Mouse (Mus musculus): ENCODE results near the gene App. TPM values are rescaled to one million over a fixed set of nuclear protein-coding genes. Genes with fewer than 3 reads are reported as not detected.

The App gene
- total RNA-seq (2021): 1,000 to 10,000 TPM; 1,175 to 1,228 TPM
- long read RNA-seq, experiment 1, full-length matches to known transcripts: 687 of 845 reads
- long read RNA-seq, experiment 1, partial matches to known transcripts: 79 of 845 reads
- long read RNA-seq, experiment 1, other reads (novel, unspliced or antisense): 79 of 845 reads
- long read RNA-seq, experiment 2, full-length matches to known transcripts: 1,032 of 1,238 reads
- long read RNA-seq, experiment 2, partial matches to known transcripts: 111 of 1,238 reads
- long read RNA-seq, experiment 2, other reads (novel, unspliced or antisense): 95 of 1,238 reads

GRCm38 (mm10) chr16:85173373-85174081 is at the start of gene App:
Gene App, minus strand, starts transcription at chr16:85173766.
- TF ChIP-seq CTCF (conservative IDR thresholded peaks at IDR 0.05): peak; percentile 98
- Histone ChIP-seq H3K4me3 (peak within 1 kb of the TSS; percentile 99), H3K27ac (peak within 1 kb of the TSS; percentile 99)
- DNase-seq (ENCODE audit: low spot score in 2 of 2): peak; percentile 91 to 98

GRCm38 (mm10) chr16:85215846-85216245 is 42.3 kb upstream of the App start:
- DNase-seq (ENCODE audit: low spot score in 2 of 2): peak; percentile 14 to 55
- H3K4me3 ChIP-seq: peak overlapping the region; percentile 16; the same call in 1 of the 2 replicates
- no peak for TF ChIP-seq CTCF (conservative IDR thresholded peaks at IDR 0.05)
- H3K27ac ChIP-seq: peak overlapping the region; percentile 49; the same call in 1 of the 2 replicates

GRCm38 (mm10) chr16:85215173-85215572 is 41.6 kb upstream of the App start:
- Histone ChIP-seq H3K27ac (no peak overlapping the region), H3K4me3 (no peak overlapping the region)
- DNase-seq (ENCODE audit: low spot score in 2 of 2): no peak
- no peak for TF ChIP-seq CTCF (conservative IDR thresholded peaks at IDR 0.05)

- TF ChIP-seq CTCF (conservative IDR thresholded peaks at IDR 0.05): no peak
- Histone ChIP-seq H3K27ac (no peak overlapping the region), H3K4me3 (no peak overlapping the region)
- no peak for DNase-seq (ENCODE audit: low spot score in 2 of 2)
Observed at GRCm38 (mm10) chr16:85195622-85196021, 22.1 kb upstream of the App start.

GRCm38 (mm10) chr16:85195167-85195566 is 21.6 kb upstream of the App start:
- no peak overlapping the region for H3K27ac ChIP-seq
- no peak for DNase-seq (ENCODE audit: low spot score in 2 of 2)
- TF ChIP-seq CTCF (conservative IDR thresholded peaks at IDR 0.05): no peak

GRCm38 (mm10) chr16:85181502-85181901 is 7.9 kb upstream of the App start:
- Histone ChIP-seq H3K27ac (no peak overlapping the region), H3K4me3 (no peak overlapping the region)
- no peak for TF ChIP-seq CTCF (conservative IDR thresholded peaks at IDR 0.05)
- no peak for DNase-seq (ENCODE audit: low spot score in 2 of 2)

More at GRCm38 (mm10) chr16:85195167-85195566, 21.6 kb upstream of the App start:
- no peak overlapping the region for H3K4me3 ChIP-seq

GRCm38 (mm10) chr16:85180710-85181109 is 7.1 kb upstream of the App start:
- no peak overlapping the region for H3K27ac ChIP-seq
- TF ChIP-seq CTCF (conservative IDR thresholded peaks at IDR 0.05): no peak
- H3K4me3 ChIP-seq: no peak overlapping the region
- DNase-seq (ENCODE audit: low spot score in 2 of 2): no peak

GRCm38 (mm10) chr16:85176666-85177065 is 3.1 kb upstream of the App start:
- DNase-seq (ENCODE audit: low spot score in 2 of 2): no peak
- no peak for TF ChIP-seq CTCF (conservative IDR thresholded peaks at IDR 0.05)
- Histone ChIP-seq H3K27ac (no peak overlapping the region), H3K4me3 (no peak overlapping the region)

GRCm38 (mm10) chr16:85172571-85173372 is 794 bp downstream of the App start:
- peak; percentile 40 to 41 for DNase-seq (ENCODE audit: low spot score in 2 of 2)
- TF ChIP-seq CTCF (conservative IDR thresholded peaks at IDR 0.05): peak; percentile 47
- peak overlapping the region; percentile 99 for H3K27ac ChIP-seq
- H3K4me3 ChIP-seq: peak overlapping the region; percentile 99

- TF ChIP-seq CTCF (conservative IDR thresholded peaks at IDR 0.05): peak; percentile 68
- H3K4me3 ChIP-seq: peak overlapping the region; percentile 99
- H3K27ac ChIP-seq: peak overlapping the region; percentile 99
- peak; percentile 43 to 60 for DNase-seq (ENCODE audit: low spot score in 2 of 2)
Observed at GRCm38 (mm10) chr16:85171976-85172570, 1.5 kb downstream of the App start.

- TF ChIP-seq CTCF (conservative IDR thresholded peaks at IDR 0.05): no peak
- Histone ChIP-seq H3K27ac (peak overlapping the region; percentile 99), H3K4me3 (peak overlapping the region; percentile 99)
- no peak for DNase-seq (ENCODE audit: low spot score in 2 of 2)
Observed at GRCm38 (mm10) chr16:85170826-85171510, 2.6 kb downstream of the App start.

GRCm38 (mm10) chr16:85168821-85169220 is 4.7 kb downstream of the App start:
- peak overlapping the region; percentile 73 for H3K27ac ChIP-seq
- peak overlapping the region; percentile 10; the same call in 1 of the 2 replicates for H3K4me3 ChIP-seq
- no peak for DNase-seq (ENCODE audit: low spot score in 2 of 2)
- no peak for TF ChIP-seq CTCF (conservative IDR thresholded peaks at IDR 0.05)

All from layer of hippocampus, adult 2 months (tissue).